Mouse (Mus musculus) erythroid progenitor cell, adult 5-6 weeks (primary cell): ENCODE data around the gene Zfp704. TPM values are rescaled to one million over a fixed set of nuclear protein-coding genes. Genes with fewer than 3 reads are reported as not detected.

Source experiments
- ATAC-seq: replicated peaks from 2 replicates; pipeline ENCODE4 v1.8.0; 2016; ENCODE audit warnings: moderate number of reproducible peaks, mild to moderate bottlenecking, moderate TSS enrichment, inconsistent platforms; ENCODE audit not compliant: poor library complexity, low FRiP score, severe bottlenecking
- total RNA-seq, 2 experiments: library from RNA; stranded (forward) in 1 of 2; stranded (reverse) in 1 of 2; fragments of 150-400 nt in 1 of 2; fragments of 186-747, 209-891 nt in 1 of 2; gene quantifications; 2 replicates each; pipeline versions ENCODE4 v1.2.3 to v1.2.4; 2015 to 2017; ENCODE audit warnings: low replicate concordance in 2 of 2

The Zfp704 gene
- total RNA-seq, 2 experiments from 2014 or later, result 1.1 to 2.9 TPM

DNA sequence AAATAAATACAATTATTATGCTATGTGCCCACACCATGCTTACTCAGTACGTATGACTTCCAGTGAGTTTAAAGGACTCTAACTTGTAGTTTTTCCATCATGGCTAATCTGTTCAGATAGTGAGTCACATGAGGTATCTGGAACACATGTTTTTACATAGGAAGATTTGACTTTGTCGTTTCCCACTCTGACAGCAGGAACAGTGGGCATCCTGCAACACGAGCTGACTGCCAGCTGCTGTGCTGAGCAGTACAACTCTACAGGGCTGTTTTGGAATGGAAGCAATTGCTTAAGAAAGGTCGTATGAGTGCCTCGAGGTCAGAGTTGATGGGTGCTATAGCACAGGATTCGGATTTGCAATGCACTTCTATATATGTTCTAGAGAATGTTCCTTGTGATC, 169.4 kb downstream of the Zfp704 start:
- no peak for ATAC-seq

- no peak for ATAC-seq
Measured at GRCm38 (mm10) chr3:9439619-9440286, 170.1 kb downstream of the Zfp704 start.

DNA sequence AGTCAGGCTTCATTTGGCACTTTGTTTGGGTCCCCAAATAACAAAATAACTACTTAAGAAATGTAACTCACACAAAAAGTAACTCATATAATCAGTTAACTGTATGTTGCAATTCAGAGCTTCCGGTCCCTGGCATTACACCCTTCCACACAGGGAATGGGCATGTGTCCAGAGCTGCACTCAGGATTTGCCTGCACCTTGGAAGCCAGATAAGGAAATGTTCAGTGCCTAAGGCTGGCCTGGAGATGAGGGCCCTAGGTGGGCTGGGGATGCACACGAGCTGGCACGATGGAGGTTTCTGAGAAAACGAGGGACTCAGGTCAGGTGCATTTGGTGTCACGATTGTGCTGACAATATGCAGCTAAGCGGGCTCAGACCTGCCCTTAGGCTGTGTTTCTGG, 173.6 kb downstream of the Zfp704 start:
- ATAC-seq, result no peak

DNA sequence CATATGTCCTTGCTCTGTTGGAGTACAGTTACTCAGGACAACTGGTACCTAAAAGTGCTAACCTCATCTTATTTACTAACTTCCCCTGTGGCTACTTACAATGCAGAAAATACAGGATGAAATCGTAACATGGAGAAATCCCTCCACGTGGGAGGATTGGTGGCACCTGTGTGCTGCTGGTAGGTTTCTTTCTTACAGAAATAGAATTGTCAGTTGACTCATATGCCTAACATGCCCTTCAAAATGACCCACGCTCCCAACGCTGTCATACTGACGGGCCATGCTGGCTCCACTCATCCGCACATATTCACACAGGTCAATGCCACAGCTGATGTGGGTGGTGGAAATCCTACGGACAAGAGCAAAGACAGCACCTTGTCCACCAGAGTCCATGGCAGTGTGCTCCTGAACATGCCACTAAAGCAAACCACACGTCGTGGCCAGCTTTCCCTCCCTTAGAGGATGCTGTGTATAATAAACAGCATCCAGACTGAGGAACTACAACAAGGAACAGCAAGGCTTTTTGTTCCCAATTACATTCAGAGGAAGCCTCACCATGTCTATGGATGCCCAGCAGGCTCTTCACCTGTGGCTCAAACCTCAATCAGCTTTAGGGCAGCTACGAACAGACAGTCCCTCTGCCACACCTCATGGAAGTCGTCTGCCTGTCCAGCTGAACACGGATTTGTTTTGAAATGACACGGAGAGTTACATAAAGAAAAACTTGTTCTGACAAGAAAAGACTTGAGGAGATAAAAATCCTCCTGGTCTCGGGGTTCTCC, 175.3 kb downstream of the Zfp704 start:
- ATAC-seq, result no peak

DNA sequence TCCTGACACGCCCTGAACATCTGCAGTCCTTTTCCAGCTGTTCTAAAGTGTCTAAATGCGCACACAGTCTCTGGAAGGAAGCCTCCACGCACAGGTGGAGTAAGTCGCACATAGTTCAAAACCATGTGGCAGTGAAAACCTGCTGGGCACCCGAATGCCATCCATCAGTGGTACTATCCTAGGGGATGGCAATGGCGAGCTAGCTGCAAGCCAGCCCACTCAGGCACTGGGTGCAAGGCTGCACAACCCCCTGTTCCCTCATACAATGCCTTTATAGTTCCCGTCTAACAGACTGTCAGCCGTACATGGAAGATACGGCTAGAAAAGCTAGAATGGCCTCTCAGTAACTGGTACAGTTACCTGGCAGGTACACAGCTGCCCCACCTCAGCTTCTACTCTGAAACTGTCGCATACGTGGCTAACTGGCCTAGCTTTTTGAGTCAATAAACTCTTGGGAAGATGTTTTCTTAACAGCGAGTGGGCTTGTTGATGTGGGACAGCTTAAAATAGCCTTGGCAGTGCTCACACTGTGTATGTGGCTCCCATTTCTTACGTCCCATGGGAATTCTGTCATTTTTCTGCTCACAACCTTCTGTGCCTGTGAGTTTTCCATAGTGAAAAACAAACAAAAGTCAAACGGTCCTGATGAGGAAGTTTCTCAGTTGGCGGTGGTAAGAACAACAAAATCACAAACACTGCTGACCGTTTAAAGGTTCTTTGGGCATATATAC, 176.9 kb downstream of the Zfp704 start:
- ATAC-seq, result no peak

- ATAC-seq, result no peak
Measured at GRCm38 (mm10) chr3:9432226-9432625, 177.7 kb downstream of the Zfp704 start.

GRCm38 (mm10) chr3:9429946-9430345, 179.9 kb downstream of the Zfp704 start:
- no peak for ATAC-seq

DNA sequence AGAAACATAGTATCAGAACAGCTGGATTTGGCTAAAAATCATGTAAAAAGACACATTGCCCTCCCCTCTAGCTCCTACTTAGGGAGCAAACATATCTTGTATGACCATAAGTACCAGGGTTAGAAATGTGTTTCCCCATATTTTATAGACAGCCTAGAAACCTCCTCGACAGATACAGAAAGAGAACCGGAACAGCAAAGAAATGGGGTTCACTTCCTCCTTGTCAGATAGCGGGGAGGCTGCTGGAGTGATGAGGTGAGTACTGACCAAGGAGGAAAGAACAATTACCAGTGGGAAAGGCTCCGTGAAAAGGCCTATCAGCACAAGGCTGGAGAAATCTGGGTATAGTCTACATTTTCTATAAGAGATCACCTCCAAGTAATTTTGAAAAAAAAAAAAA, 182.1 kb downstream of the Zfp704 start:
- ATAC-seq, result no peak

DNA sequence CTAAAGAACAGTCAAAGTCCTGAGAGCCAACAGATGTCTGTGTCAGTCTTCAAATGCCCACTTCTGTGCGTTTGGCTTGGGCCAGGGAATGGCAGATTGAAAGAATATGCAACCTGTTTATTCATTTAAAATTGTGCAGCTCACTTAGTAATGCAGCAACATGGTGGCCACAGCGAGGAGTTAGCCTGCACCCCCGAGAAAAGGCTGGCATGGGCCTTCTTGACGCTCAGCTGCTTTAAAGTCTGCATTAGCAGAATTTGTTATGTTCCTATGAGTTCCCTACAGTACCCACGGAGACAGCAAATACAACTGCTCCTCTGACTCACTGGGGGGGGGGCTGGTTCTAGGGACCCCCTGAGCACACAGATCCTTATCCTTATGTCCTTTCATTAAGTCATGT, 184.2 kb downstream of the Zfp704 start:
- ATAC-seq, result no peak

GRCm38 (mm10) chr3:9424637-9425036, 185.2 kb downstream of the Zfp704 start:
- no peak for ATAC-seq

DNA sequence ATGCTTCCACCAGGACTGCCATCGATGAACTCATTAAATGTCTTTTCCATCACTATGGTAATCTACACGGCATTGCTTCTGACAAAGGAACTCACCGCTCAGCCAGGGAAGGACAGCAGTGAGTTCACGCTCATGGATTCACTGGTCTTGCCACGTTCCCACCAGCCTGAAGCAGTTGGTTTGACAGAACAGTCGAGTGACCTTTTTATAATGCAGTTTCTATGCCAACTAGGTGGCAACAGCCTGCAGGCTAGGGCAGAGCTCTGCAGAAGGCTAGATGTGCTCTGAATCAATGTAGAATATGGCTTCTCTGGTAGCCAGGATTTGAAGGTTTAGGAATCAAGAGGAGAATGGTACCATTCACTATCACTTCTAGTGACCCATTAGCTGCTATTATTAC, 186.2 kb downstream of the Zfp704 start:
- no peak for ATAC-seq

- ATAC-seq, result no peak
Measured at GRCm38 (mm10) chr3:9408896-9409295, 201.0 kb downstream of the Zfp704 start.

DNA sequence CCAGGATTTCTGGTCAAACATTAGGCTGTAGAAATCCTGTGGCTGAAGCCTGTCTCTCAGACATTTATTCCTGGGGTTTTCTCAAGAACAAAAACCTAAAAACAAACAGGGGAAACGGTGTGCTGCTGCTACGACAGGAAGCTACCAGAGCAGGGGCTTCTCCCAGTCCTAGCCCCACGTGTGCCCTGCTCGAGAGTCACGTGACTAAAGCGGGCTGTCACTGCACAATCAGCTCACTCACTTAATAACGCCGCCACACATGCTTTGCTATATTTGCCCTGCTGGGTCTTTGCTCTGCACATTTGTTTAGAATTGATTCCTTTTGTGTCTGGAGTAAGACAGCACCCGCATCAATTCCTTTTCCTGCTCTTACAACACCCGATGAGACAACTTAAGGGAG, 202.1 kb downstream of the Zfp704 start:
- no peak for ATAC-seq

DNA sequence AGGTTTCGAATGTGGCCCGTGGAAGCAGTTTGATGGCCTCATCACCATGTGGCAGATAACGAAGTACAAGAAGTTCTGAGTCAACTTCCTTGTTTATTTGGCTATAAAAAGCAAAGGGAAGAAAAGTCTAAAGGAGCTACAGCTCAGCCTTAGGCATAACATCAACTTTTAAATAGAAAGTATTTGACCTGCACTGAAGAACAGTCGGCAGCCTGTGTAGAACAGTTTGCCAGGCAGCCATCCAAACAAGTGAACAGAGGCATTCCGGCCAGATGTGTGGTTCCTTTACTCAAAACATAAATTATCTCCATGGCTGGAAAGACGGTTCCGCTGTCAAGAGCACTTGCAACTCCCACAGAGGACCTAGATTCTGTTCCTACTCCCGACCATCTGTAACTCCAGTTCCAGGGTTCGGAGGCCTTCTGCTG, 202.8 kb downstream of the Zfp704 start:
- no peak for ATAC-seq

DNA sequence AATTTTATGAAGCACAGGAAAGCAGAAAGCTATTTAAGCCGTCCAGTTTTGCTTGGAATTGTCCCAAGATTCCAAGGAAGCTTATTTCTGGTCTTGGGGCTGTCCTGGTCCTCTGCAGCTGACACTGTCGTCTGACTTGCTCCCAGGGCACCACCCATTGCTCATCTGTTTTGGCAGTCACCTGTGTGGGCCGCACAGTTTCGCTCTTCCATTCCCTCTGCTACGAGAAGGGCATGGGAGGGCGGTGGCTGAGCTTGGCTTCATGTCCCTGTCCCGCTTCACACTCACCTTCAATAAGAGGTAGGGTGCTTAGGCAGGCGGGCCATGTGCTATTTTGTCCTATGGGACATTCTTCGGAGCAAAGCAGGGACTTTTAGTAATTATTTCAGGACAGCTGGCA, 204.5 kb downstream of the Zfp704 start:
- ATAC-seq, result no peak

DNA sequence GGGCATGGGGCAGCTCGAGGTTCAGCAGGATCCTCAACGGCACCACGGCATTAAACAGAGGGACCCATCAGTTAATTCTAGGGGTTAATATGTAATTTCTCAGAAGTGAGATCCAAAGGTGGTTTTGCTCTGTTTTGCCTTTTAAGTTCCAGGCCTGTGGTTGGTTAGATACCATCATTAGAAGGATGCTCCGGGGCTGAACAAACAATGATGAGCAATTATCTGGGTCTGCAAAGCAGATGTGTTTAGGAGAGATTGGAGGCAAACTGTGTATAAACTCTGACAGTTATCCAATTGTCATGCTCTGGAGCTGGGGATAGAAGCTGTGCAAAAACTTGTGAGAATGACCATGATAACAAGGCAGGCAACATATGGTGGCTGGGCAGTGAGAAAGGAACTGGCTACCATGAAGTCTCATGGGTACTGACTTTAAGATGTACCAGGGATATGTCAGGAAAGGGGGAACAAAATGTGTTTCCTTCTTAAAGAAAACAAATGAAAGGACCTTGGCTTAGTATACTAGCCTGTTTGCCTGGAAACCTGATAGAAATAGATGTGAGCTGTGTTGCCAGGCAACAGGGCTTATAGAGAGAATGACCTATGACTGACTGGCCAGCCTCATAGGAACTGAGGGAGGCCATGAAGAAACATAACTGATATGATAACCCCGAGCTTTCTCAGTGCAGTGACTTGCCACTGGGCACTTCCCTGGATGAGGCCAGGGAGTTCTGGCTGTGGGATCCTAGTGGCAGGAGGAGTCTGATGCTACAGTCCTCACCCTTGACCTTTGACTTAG, 206.4 kb downstream of the Zfp704 start:
- ATAC-seq, result no peak

DNA sequence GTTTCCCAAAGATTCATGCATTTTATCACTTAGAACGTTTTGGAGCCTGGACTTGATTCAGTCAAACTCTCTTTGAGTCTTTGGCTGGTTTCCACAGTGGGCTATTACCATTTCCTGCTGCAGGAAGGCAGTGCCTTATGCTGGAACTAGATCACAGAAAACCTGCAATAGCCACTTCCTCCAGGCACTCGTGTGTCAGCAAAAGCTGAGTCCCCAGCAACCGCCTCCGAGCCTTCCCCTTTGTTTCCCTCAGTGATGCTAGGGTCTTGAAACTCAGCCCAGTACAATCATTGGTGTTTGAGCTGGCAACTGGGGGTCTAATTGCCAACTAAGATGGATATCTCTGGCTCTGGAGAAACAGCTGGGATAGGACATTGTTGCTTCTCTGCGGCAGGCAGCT, 207.0 kb downstream of the Zfp704 start:
- no peak for ATAC-seq

GRCm38 (mm10) chr3:9402345-9402744, 207.5 kb downstream of the Zfp704 start:
- no peak for ATAC-seq

- no peak for ATAC-seq
Measured at GRCm38 (mm10) chr3:9401685-9402084, 208.2 kb downstream of the Zfp704 start.

DNA sequence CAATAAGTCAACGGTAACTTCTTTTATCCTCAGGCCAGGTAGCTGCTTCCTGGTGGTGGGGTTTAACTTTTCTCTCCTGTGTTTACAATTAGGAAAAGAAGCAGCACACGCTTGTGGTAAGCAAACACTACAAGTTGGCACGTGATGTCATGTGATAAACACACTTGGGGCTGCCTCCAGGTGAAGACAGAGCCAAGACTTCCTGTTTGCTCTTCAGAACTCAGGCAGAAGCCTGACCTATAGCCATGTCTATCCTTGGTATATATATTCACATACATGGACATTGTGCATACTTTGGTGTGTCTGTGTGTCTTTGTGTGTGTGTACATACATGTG, 209.0 kb downstream of the Zfp704 start:
- no peak for ATAC-seq
